Mouse (Mus musculus) NIH3T3 (cell line): ENCODE results near the gene P3h3.
A peak's percentile ranks its signal among the peaks of the same experiment; 100 is the strongest.
"Not testable (repeated sequence)": the region's sequence is repeated elsewhere in the genome, so short reads cannot be mapped to it uniquely, and the experiment has no call there.

Experiments used
- DNase-seq: peaks from one replicate; pipeline ENCODE4 v3.0.0-alpha.2; 2012; ENCODE audit warnings: low read depth

Gene P3h3

DNA sequence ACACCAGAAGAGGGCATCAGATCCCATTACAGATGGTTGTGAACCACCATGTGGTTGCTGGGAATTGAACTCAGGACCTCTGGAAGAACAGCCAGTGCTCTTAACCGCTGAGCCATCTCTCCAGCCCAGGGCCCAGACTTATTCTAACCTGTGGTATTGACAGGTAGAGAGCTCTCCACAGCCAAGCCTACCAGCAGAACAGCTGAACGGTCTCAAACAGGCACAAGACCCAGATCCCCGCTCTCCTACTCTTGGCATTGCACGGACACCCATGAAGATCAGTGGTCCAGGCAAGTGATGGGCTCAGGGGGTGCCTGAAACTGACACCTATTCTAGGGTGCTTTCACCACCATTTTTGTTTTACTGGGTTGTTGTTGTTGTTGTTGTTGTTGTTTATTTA, 26.4 kb downstream of the P3h3 start:
- not testable (repeated sequence) for DNase-seq

DNA sequence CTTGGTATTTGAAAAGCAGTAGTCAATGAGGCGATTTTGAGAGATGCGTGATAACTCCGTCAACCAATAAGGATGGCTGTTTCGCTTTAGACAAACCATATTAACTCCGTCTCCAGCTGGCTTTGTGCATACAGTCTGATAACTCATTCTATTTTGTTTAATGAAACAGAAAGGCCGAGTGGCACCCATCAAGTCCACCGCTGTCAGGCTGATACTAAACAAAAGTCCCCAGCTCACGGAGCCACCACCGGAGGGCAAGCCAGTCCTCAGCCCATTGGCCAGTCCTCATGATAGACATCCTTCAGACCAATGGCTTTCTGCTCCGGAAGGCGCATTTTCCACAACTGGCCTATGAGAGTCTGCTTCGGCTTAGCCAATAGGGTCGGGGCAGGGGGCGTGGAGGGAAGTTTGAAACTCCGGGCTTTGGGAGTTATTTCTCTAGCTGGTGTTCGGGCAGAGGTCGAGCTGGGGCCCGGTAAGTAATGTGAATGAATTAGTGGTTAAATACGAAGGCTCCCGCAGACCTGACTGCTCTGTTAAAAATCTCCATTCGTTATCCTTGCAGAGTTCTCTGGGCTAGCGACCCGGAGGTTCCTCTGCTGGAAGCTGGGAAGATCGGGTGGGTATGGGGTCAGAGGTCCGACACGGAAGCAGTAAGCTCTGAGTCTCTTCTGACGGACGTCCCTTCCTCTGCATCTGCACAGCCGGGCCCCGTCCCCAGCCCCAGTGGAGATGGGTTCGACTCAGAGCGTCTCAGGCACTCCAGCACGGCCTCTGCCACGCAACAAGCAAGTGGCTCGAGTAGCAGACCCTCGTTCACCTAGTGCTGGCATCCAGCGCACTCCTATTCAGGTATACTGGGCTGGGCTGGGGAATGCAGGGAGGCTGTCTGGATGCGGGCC, 27.5 kb downstream of the P3h3 start:
- DNase-seq: peak; percentile 96

- peak; percentile 100 for DNase-seq
Observed at GRCm38 (mm10) chr6:124828868-124829798, 28.4 kb downstream of the P3h3 start, which contains the start of the genes Usp5 and Cdca3. TSS of gene Usp5 (minus strand) at chr6:124829484. TSS of gene Cdca3 (plus strand) at chr6:124829547.

- DNase-seq: peak; percentile 91
Observed at GRCm38 (mm10) chr6:124828101-124828592, 29.4 kb downstream of the P3h3 start.

- no peak for DNase-seq
Observed at GRCm38 (mm10) chr6:124822049-124822448, 35.5 kb downstream of the P3h3 start.

DNA sequence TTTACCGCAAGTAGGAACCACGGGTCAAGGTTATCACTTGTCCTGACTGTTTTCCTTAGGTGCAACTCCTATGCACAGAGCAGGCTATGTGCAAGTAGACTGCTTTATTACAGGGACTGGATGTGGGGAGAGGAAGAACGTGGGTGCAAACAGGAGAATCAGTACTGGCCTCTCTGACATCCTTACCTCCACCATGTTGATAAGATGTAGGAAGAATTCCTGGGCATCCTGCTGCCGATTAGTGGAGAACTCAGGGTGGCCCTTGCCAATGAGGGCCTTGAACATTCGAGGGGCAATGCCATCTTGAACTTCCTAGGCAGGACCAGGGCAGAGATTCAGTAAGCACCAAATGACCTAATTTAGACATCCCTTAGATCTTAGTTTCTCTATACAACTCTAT, 36.7 kb downstream of the P3h3 start:
- no peak for DNase-seq

GRCm38 (mm10) chr6:124817971-124818370, 39.6 kb downstream of the P3h3 start:
- no peak for DNase-seq

DNA sequence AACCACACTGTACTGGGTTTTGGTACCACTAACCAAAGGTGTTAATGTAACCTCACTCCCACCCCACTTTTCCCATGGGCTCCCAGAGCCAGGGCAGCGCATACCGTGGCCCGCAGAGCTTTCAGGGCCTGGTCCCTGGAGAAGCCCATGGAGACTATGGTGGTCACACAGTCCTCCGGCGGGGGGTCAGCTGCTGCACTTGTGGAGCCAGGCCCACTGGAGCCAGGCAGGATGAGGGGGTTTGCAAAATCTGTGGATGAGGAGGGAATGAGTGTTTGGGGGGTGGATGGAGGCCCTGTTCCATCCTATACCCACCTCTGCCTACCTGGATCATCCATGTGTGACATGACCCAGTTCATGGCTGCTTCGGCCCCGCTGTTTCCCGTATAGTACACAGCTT, 40.0 kb downstream of the P3h3 start:
- no peak for DNase-seq

GRCm38 (mm10) chr6:124817125-124817524, 40.4 kb downstream of the P3h3 start:
- no peak for DNase-seq

GRCm38 (mm10) chr6:124816611-124817010, 40.9 kb downstream of the P3h3 start:
- no peak for DNase-seq

- no peak for DNase-seq
Observed at GRCm38 (mm10) chr6:124814858-124815774, 42.4 kb downstream of the P3h3 start.

- no peak for DNase-seq
Observed at GRCm38 (mm10) chr6:124814448-124814847, 43.1 kb downstream of the P3h3 start.

DNA sequence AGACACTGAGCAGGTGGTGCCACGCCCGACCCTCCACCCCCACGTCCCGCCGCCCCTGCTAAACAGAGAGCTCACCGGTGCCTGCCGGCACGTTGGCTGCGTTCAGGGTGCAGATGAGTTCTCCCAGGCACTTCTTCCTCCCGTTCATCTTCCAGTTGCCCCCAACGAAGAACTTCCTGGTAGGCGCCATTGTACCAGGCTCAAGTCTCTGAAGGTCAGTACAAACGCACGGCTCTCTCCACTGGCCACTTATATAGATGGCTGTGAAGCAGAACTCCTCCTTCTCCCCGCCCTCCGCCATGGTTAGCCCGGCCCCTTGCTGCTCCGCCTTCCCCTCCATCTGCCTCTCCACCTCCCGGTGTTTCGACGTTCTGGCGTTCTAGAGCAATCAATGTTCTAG, 43.6 kb downstream of the P3h3 start, which contains the start of gene Tpi1:
TSS of gene Tpi1 (minus strand) at position 364 of the 400 bp plus-strand sequence.
- DNase-seq: peak; percentile 97

DNA sequence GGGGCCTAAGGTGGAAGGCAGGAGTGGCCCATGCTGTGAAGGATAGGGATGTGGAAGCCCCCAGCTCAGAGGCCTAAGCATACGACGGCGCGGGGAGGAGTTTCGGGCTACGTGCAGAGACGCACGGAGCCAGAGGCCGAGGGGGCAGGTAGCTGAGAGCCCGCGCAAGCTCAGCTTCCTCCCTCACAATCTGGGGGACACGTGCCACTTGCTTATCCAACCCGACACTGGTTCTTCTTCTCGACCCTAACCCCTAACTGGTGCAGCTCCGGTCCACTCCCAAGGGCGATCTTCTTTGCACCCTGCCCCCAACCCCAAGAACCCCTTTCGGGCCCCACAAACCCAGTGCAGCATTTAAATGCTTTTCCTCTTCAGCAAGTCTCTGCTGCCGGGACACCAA, 44.1 kb downstream of the P3h3 start:
- DNase-seq: peak; percentile 83

- DNase-seq: no peak
Observed at GRCm38 (mm10) chr6:124812848-124813247, 44.7 kb downstream of the P3h3 start.

- no peak for DNase-seq
Observed at GRCm38 (mm10) chr6:124811701-124812560, 45.6 kb downstream of the P3h3 start.

DNA sequence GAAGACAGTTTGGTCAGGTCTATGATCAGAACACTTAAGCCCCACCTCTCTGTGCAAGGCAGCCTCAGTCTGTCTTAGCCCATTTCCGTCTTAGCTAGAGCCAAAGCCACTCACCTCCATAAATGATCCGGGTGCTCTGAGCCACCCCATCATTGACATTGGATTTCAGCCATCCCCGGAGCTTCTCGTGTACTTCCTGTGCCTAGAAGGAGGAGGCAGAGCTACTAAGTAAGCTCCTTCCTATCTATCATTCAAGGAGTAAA, 46.2 kb downstream of the P3h3 start:
- no peak for DNase-seq

- DNase-seq: not testable (repeated sequence)
Observed at GRCm38 (mm10) chr6:124810566-124811402, 46.8 kb downstream of the P3h3 start.

DNA sequence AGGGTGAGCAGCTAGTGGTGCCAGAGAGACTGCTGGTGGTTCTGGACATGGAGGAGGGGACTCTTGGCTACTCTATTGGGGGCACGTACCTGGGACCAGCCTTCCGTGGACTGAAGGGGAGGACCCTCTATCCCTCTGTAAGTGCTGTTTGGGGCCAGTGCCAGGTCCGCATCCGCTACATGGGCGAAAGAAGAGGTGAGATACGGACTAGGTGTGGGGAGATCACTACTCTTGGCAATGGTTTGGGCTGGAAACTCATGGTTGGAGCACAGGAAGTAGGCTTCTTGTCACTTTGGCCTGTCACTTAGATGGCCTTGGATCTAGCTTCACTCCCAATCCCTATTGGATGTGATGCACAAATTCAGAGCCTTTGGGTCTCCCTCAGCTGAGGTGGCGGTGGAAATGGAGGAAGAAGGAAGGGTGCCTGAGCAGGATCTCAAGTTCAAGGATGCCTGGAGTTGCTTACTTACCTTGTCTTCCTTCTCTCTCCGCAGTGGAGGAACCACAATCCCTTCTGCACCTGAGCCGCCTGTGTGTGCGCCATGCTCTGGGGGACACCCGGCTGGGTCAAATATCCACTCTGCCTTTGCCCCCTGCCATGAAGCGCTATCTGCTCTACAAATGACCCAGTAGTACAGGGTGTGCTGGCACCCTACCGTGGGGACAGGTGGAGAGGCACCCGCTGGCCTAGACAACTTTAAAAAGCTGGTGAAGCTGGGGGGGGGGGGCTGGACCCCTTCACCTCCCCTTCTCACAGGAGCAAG, 47.6 kb downstream of the P3h3 start:
- no peak for DNase-seq
